Mouse (Mus musculus): ENCODE measurements around the gene Ubac2. TPM values are rescaled to one million over a fixed set of nuclear protein-coding genes. Genes with fewer than 3 reads are reported as not detected.

Gene Ubac2
- total and polyA plus RNA-seq, 3 experiments, result 32.8 to 40.1 (median 35.5) TPM

DNA sequence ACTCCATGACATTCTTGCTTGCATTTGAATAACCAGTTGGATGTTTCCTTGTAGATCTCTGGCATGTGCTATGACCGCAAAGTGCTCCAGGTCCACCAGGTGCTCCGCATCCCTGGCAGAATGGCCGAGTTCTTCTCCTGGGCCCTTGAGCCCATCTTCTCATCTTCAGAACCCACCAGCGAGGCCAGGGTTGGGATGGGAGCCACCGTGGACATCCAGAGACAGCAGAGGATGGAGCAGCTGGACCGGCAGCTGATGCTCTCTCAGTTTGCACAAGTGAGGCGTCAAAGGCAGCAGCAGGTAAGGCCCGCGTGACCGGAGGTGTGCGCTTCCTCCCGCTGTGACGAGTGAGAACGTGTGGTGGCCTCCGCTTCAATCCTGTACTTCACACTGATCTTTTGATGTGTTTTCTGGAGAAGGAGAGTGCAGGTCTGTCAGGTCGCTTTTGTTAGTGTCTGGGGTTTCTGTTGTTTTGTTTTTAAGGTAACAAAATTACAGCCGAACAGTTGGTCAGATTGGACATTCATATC is 115.8 kb downstream of the Ubac2 start:
- Histone ChIP-seq H3K4me2 (ENCODE audit: insufficient read depth, low read depth, poor library complexity, severe bottlenecking) (no peak overlapping the region), H3K27me3 (replicated peaks) (no peaks in the 10 kb centered on the region), H3K9ac (ENCODE audit: insufficient read depth, low read depth) (no peak overlapping the region), H3K4me3 (replicated peaks in 1 of 3; ENCODE audit: low read depth in 2 of 3, low read length in 2 of 3, poor library complexity in 1 of 3) (no peak overlapping the region), H3K4me1 (ENCODE audit: control insufficient read depth in 1 of 2, insufficient read depth in 2 of 2) (peaks cover 4 to 58% of the 10 kb centered on the region in 2 experiments), H3K36me3 (replicated peaks in 1 of 2; ENCODE audit: control insufficient read depth in 1 of 2, insufficient read depth in 1 of 2, low read length in 1 of 2) (peaks cover 16 to 78% of the 10 kb centered on the region in 2 experiments), H3K79me2 (replicated peaks; ENCODE audit: control insufficient read depth, extremely low read depth, insufficient read depth, poor library complexity, severe bottlenecking) (no peaks in the 10 kb centered on the region), H3K27ac (ENCODE audit: insufficient read depth, low read depth) (no peak overlapping the region), H3K9me3 (replicated peaks; ENCODE audit: low read length) (no peaks in the 10 kb centered on the region)
- no peak for DNase-seq (ENCODE audit: extremely low read depth)
- in situ Hi-C loops (cut with MboI; ENCODE audit: low pct_ligation_motif_present, low pct_unique_long_range_greater_than_20kb, low sequenced_read_pairs) (no loop called here), dilution Hi-C loops (cut with MboI; ENCODE audit: extremely low pct_ligation_motif_present, extremely low pct_unique_long_range_greater_than_20kb, low sequenced_read_pairs) (no loop called here)
- no peak for TF ChIP-seq UBTF (IDR thresholded peaks at IDR 0.05; ENCODE audit: low read depth, low read length)
- TF ChIP-seq USF2 (conservative IDR thresholded peaks at IDR 0.05; ENCODE audit: low read depth, low read length), result no peak
- TF ChIP-seq NELFE (IDR thresholded peaks at IDR 0.05; ENCODE audit: low read depth, low read length), result no peak
- TF ChIP-seq USF1 (IDR thresholded peaks at IDR 0.05; ENCODE audit: low read depth, low read length), result no peak
- TF ChIP-seq MAFK (IDR thresholded peaks at IDR 0.05; ENCODE audit: insufficient replicate concordance, low read length), result no peak
- TF ChIP-seq BHLHE40 (IDR thresholded peaks at IDR 0.05; ENCODE audit: low read depth, low read length), result no peak
- TF ChIP-seq SIN3A (IDR thresholded peaks at IDR 0.05; ENCODE audit: low read length), result no peak
- no peak for TF ChIP-seq KAT2A (IDR thresholded peaks at IDR 0.05; ENCODE audit: insufficient replicate concordance, low read length)
- no peak for TF ChIP-seq MAZ (IDR thresholded peaks at IDR 0.05; ENCODE audit: low read depth, low read length)
- TF ChIP-seq JUND (conservative IDR thresholded peaks at IDR 0.05; ENCODE audit: low read depth, low read length), result no peak
- no peak for TF ChIP-seq SMC3 (IDR thresholded peaks at IDR 0.05; ENCODE audit: low read depth, low read length)
- TF ChIP-seq HCFC1 (IDR thresholded peaks at IDR 0.05; ENCODE audit: low read depth, low read length), result no peak
- no peak for TF ChIP-seq IRF4 (IDR thresholded peaks at IDR 0.05; ENCODE audit: low read depth, low read length)
- no peak for TF ChIP-seq E2F4 (IDR thresholded peaks at IDR 0.05; ENCODE audit: insufficient replicate concordance, low read depth, low read length)
- no peak for TF ChIP-seq RAD21 (IDR thresholded peaks at IDR 0.05; ENCODE audit: low read depth, low read length)
- TF ChIP-seq MXI1 (IDR thresholded peaks at IDR 0.05; ENCODE audit: low read depth, low read length), result no peak
- no peak for TF ChIP-seq MAX (IDR thresholded peaks at IDR 0.05; ENCODE audit: low read length)
- no peak for TF ChIP-seq TCF12 (IDR thresholded peaks at IDR 0.05; ENCODE audit: low read depth, low read length)
- TF ChIP-seq POLR2A (IDR thresholded peaks at IDR 0.05; ENCODE audit: low read depth, low read length), result no peak

GRCm38 (mm10) chr14:121994846-121995556 is 116.6 kb downstream of the Ubac2 start:
- Histone ChIP-seq H3K79me2 (replicated peaks; ENCODE audit: control insufficient read depth, extremely low read depth, insufficient read depth, poor library complexity, severe bottlenecking) (no peaks in the 10 kb centered on the region), H3K27ac (ENCODE audit: insufficient read depth, low read depth) (no peak overlapping the region), H3K4me3 (replicated peaks in 1 of 3; ENCODE audit: low read depth in 2 of 3, low read length in 2 of 3, poor library complexity in 1 of 3) (no peak overlapping the region), H3K27me3 (replicated peaks) (no peaks in the 10 kb centered on the region), H3K4me2 (ENCODE audit: insufficient read depth, low read depth, poor library complexity, severe bottlenecking) (no peak overlapping the region), H3K36me3 (replicated peaks in 1 of 2; ENCODE audit: control insufficient read depth in 1 of 2, insufficient read depth in 1 of 2, low read length in 1 of 2) (peaks cover 16 to 77% of the 10 kb centered on the region in 2 experiments), H3K9ac (ENCODE audit: insufficient read depth, low read depth) (no peak overlapping the region), H3K4me1 (ENCODE audit: control insufficient read depth in 1 of 2, insufficient read depth in 2 of 2) (peaks cover 6 to 66% of the 10 kb centered on the region in 2 experiments), H3K9me3 (replicated peaks; ENCODE audit: low read length) (no peaks in the 10 kb centered on the region)
- DNase-seq (ENCODE audit: extremely low read depth), result no peak
- TF ChIP-seq GABPA (IDR thresholded peaks at IDR 0.05; ENCODE audit: insufficient replicate concordance, low read depth, low read length) (no peak), MAFK (IDR thresholded peaks at IDR 0.05; ENCODE audit: insufficient replicate concordance, low read length) (no peak), USF2 (conservative IDR thresholded peaks at IDR 0.05; ENCODE audit: low read depth, low read length) (no peak), EP300 (IDR thresholded peaks at IDR 0.05; ENCODE audit: low read length) (no peak), SIN3A (IDR thresholded peaks at IDR 0.05; ENCODE audit: low read length) (no peak), RCOR1 (conservative IDR thresholded peaks at IDR 0.05; ENCODE audit: low read depth, low read length) (no peak), MYC (IDR thresholded peaks at IDR 0.05; ENCODE audit: low read depth, low read length) (no peak), ELF1 (IDR thresholded peaks at IDR 0.05; ENCODE audit: low read depth, low read length) (no peak), ZKSCAN1 (IDR thresholded peaks at IDR 0.05; ENCODE audit: borderline replicate concordance, low read depth, low read length) (no peak), JUND (conservative IDR thresholded peaks at IDR 0.05; ENCODE audit: low read depth, low read length) (no peak)
- in situ Hi-C loops (cut with MboI; ENCODE audit: low pct_ligation_motif_present, low pct_unique_long_range_greater_than_20kb, low sequenced_read_pairs), result no loop called here
- dilution Hi-C loops (cut with MboI; ENCODE audit: extremely low pct_ligation_motif_present, extremely low pct_unique_long_range_greater_than_20kb, low sequenced_read_pairs), result no loop called here

All from CH12.LX (cell line).